Mouse (Mus musculus): ENCODE data around the gene Mrpl34. TPM values are rescaled to one million over a fixed set of nuclear protein-coding genes. Genes with fewer than 3 reads are reported as not detected.
"Not testable (repeated sequence)": the region's sequence is repeated elsewhere in the genome, so short reads cannot be mapped to it uniquely, and the experiment has no call there.

The Mrpl34 gene
- 10 to 100 TPM; 48.1 to 48.9 TPM for total RNA-seq (2021)
- long read RNA-seq, transcript Mrpl34-201 (2 exons, 607 nt): major isoform, 18 of 18 reads
- long read RNA-seq, partial matches to known transcripts: 0 of 18 reads
- long read RNA-seq, other reads (novel, unspliced or antisense): 0 of 18 reads

DNA sequence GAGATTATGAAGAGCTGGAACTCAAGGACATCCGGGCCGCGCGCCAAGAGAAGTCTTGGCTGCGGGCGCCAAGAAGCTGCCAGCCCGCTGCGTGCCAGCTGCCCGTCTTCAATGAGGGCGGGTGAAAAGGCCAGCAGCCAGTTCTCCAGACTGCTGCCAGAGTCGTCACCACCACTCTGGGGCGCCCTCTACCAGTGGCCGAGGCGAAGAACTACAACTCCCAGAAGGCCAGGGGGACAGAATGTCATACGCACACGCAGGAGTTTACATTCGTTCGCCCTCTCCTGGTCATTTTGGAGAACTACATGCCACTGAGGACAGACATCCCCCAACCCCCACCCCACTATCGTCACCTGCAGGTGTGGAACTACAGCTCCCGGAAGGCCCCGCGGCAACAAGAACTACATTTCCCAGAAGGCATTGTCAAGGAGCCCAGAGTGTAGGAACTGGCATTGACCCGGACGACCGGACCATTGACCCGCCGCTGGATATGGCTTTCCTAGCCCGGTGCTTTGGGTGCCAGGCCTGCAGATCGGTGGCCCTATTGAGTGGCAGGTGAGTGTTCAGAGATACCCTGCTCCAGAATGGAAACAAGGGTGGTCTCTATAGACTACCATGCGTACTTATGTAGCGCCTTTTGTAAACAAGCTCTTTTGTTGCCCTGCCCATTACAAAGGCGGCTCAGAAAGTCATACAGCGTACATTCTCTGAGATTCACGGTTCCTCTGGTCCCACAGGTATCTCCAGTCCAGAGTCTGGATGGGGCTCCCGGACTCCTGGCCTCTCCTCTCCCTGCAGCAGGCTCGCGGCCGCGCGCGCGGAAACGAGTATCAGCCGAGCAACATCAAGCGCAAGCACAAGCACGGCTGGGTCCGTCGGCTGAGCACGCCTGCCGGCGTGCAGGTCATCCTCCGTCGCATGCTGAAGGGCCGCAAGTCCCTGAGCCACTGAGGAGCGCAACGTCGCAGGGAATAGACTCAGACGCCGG lies at the start of gene Mrpl34:
TSS of gene Mrpl34 (plus strand) at position 447 of the 988 bp plus-strand sequence.
- DNase-seq (ENCODE audit: low spot score in 2 of 2): peak; percentile 99 to 100

DNA sequence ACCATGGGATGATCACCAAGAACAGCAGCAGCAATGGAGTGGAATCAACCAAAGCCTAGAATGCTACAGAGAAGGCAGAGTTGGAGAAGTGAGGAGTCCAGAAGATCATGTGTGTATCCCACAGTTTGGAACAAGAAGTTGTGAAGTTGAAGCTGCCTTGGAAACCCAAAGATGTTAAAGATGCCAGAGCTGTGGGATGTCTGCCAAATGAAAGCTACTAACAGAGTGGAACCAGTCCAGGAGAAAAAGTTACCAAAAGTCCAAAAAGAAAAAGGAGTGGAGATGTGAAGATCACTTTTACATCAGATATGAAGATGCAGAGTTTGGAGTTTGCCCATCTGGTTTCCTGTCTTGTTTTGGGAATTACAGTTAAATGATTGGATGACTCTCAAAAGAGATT lies 42.6 kb upstream of the Mrpl34 start:
- no peak for DNase-seq (ENCODE audit: low spot score in 2 of 2)

DNA sequence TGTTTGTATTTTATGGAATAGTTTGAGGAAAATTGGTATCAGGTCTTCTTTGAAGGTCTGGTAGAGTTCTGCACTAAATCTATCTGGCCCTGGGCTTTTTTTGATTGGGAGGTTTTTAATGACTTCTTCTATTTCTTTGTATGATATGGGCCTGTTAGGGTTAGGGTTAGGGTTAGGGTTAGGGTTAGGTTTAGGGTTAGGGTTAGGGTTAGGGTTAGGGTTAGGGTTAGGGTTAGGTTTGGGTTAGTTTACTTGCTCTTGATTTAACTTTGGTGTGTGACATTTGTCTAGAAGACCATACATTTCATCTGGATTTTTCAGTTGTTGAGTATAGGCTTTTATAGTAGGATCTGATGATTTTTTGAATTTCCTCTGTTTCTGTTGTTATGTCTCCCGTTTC lies 31.8 kb upstream of the Mrpl34 start:
- not testable (repeated sequence) for DNase-seq (ENCODE audit: low spot score in 2 of 2)

DNA sequence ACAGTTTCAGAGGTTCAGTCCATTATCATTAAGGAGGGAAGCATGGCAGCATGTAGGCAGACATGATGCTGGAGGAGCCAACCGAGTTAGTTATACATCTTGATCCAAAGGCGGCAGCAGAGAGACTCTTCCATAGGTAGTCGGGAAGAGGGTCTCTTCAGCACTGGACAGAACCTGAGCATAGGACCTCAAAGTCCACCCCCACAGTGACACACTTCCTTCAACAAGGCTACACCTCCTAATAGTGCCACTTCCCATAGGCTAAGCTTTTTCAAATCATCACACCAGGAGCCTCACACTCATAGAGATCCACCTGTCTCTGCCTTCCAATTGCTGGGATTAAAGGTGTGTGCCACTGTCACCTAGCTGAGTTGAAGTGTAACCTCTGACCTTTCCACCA lies 27.7 kb upstream of the Mrpl34 start:
- no peak for DNase-seq (ENCODE audit: low spot score in 2 of 2)

DNA sequence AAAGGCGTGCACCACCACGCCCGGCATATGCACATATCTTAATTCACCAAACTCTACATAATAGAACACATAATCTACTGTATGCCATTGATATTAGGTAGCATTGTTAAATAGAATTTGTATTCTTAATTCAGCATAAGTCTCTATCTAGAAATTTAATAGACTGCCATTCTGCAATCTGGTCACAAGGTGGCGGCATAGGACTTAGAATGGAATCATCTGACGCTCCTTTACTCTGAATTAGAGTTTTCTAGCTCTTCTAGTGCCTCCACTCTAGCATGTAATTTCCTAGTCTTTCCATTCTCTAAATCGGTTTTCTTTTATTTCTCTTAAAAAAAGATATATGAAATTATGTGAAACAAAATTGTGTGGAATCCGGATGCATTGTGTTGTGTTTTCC lies 23.4 kb upstream of the Mrpl34 start:
- peak in 1 of 2 experiments; percentile 54 for DNase-seq (ENCODE audit: low spot score in 2 of 2)

DNA sequence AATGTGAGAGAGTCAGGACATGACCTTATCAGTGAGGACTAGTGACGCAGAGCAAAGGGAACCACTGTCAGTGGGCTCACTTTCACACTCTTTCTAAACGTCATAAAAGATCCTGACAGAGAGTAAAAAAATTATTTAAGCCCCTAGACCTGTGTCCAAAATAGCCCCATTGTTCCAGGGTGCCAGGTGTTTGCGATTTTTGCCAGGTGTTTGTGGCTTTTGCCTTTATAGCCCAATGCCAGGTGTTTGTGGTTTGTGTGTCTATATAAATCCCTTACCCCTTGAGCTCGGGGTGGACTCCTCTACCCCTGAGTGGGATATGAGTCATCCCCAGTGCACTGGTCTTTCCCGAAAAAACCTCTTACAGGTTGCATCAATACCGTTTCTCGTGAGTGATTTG lies 19.7 kb upstream of the Mrpl34 start:
- no peak for DNase-seq (ENCODE audit: low spot score in 2 of 2)

DNA sequence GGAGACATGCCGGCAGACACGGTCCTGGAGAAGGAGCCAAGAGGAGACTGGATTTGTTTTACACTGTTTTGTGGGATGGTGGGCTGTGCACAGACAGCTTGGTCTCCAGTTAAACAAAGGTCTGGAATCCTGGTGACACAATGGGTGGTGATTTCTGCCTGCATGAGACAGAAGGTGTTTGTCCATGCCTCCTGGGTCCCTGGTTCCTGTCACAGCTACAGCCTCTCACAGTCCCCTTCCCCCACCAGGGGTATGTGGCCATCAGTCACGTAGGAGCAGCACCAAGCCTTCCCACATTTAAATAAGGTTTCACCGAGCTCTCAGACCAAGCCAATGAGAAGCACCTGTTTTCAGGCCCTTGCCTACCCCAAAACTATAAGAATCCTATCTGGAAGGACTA lies 13.4 kb upstream of the Mrpl34 start:
- DNase-seq (ENCODE audit: low spot score in 2 of 2): no peak

DNA sequence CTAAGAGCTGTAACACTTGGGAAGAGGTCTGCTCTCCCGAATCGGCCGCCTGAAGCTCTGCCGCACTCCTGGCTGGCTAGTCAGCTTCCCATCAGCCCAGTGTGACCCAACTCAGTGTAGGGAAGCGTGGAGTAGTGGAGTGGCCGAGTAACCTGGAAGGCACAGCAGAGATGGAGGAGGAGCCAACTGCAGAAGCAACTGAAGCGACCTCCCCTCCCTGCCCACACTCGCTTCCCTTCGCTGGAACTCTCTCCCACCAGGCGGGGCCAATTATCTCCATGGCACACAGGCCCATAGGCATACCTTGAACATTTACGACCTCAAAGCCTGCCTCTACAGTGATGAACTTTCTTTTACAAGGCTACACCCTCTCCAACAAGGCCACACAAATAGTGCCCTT lies 13.0 kb upstream of the Mrpl34 start:
- DNase-seq (ENCODE audit: low spot score in 2 of 2): no peak

DNA sequence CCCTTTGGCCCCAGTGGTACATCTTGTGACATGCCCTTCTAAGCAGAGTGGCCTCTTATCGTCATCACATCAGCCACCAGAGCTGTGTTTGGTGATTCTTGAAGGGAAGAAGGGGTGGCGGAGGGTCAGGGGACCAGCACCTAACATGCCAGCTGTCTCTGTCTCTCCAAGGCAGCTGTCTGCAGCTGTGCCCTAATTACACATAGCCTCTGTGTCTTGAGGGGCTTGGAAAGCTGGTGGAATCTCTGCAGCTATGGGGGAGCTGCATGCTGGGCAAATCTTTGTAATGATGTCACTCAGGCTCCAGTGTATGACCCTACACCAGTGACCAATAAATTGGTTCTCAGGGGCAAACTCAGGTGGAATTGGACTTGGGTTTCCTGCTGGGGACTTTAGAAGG lies 12.1 kb upstream of the Mrpl34 start:
- no peak for DNase-seq (ENCODE audit: low spot score in 2 of 2)

DNA sequence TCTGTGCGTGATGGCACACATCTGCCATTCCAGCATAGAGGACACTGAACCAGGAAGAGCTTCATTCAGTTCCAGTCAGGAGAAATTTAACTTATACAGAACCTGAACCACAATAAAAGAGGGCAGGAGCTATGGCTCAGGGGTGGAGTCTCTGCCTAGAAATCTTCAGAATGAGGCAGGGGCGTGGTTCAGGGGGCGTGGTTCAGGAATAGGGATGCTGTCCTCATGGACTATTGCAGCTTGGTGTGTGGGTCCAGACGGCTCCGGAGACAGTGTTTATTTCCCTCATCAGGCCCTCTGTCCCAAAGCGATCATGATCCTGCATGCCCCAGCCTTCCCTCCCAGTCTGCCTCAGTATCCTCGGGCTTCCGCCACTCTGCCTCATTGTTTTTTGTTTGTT lies 10.1 kb upstream of the Mrpl34 start:
- DNase-seq (ENCODE audit: low spot score in 2 of 2): no peak

DNA sequence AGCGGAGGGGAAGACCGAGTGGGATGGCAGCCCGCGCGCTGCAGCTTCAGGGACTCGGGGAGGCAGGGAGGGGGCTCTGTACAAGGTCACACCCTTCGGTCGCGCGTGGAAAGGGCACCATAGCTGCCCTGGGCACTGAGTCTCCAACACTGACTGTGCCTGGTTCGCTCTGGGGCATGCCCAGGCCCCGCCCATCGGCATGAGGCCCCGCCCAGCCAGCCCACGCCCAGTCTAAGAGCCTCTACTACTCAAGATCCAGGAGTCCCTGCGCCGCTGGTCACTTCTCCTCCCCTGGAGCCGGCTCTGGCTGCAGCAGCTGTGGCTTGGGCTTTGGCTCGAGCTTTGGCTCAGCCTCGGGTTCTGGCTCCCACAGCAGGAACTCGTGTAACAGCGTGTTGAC lies 7.9 kb upstream of the Mrpl34 start:
- no peak for DNase-seq (ENCODE audit: low spot score in 2 of 2)

DNA sequence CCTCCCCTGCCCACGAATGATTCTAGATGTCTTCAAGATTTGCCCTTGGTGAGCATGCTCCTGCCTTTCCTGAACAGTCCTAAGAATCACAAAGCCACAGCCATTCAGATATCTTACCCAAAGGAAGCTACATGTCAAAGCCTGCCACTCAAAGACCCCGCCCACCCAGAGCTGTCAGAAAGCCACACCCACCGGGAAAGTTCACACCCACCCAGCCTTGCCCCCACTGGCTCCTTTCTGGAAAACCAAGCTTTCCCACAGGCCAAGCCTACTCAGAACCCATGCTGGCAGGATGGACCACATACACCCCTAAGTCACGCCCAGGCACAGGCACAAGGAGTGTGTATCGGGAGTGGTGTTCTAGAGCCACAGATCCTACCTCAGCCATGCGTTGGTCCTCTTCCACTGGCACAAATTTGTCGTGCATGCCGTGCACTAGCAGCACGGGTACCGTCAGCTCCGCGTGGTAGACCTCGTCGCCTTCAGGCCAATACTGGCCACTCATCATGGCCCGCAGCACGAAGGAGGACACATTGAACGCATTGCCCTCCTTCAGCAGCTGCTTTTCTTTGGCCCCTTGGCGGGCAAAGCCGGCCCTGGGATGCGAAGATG lies 7.0 kb upstream of the Mrpl34 start:
- DNase-seq (ENCODE audit: low spot score in 2 of 2): no peak

DNA sequence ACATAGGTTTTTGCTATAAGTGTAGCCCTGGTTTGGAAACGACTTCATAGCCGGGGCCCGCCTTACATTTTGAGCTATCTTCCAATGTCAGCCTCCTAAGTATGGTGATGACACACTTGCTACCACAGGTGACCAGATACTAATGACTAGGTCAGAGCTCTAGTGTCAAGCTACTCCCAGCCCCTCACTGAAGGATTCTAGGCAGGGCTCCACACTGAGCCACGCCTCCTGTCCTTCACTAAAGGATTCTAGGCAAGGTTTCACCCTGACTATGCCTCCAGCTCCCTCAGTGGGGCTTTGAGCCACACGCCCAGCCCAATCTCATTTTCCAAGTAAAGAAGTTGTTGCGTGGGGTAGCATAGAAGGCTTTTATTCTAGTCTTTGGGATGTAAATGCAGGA lies 4.0 kb upstream of the Mrpl34 start:
- DNase-seq (ENCODE audit: low spot score in 2 of 2): no peak

DNA sequence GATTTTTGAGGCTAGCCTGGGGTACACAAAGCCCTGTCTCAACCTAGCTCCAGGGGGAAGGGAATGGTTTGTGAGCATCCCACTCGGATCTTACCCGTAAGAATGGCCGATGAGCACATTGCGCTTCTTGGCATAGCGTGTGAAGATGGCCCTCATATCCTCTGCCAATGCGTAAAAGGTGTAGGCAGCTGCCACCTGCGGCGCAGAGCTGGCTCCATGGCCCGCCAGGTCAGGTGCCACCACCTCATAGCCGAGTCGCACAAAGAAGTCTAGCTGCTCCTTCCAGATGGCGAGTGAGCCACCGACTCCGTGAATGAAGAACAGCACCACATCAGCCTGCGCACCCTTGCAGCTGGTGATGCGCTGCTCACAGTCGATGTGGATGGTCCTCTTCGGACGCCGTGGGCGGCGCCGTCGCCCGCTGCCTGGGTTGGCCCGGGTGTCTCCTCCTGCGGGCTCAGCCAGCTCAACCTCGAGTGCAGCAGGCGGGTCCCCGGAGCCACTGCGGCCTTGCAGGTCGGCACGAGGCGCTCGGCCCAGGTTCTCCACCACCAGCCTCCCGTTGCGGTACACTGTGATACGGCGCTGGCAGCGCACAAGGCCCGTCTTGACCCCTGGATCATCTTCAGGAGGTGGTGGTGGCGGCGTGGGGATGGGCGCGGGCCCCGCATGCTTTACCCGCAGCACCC lies 3.5 kb upstream of the Mrpl34 start:
- DNase-seq (ENCODE audit: low spot score in 2 of 2): no peak

DNA sequence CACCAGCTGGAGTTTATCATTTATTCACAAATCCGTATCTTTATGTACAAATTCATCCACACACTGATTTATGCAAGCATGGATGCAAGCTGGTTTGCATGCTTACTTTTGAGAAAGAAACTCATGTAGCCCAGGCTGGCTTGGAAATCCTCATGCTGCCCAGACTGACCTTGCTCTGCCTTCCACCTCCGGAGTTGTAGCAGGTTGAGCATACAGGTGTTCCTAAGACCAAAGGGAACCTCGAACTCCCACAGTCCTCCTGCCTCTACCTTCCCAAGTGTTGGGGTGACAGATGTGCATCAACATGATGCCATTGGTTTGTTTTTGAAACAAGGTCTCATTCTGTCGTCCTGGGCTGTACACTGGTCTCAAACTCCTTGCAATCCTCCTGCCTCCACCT lies 2.6 kb upstream of the Mrpl34 start:
- DNase-seq (ENCODE audit: low spot score in 2 of 2): no peak

DNA sequence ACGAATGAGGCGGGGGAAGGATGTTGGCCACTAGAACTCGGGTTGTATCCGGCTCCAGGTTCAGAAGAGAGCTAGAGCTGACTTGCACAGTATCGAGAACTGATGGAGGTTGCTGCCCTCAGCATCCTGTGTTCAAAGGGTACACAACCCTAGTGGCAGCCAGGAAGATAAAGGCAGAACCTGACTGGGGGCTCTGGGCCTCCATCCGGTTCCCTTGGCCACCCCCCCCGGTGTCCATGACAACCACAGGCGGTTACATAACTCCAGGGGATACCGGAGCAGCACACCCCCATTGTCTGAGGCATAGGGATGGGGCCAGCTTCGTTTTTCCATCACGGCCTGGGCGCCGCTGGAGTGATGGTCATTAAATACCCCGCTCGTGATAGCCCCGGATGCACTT lies 2.0 kb upstream of the Mrpl34 start:
- peak in 1 of 2 experiments; percentile 77 for DNase-seq (ENCODE audit: low spot score in 2 of 2)

DNA sequence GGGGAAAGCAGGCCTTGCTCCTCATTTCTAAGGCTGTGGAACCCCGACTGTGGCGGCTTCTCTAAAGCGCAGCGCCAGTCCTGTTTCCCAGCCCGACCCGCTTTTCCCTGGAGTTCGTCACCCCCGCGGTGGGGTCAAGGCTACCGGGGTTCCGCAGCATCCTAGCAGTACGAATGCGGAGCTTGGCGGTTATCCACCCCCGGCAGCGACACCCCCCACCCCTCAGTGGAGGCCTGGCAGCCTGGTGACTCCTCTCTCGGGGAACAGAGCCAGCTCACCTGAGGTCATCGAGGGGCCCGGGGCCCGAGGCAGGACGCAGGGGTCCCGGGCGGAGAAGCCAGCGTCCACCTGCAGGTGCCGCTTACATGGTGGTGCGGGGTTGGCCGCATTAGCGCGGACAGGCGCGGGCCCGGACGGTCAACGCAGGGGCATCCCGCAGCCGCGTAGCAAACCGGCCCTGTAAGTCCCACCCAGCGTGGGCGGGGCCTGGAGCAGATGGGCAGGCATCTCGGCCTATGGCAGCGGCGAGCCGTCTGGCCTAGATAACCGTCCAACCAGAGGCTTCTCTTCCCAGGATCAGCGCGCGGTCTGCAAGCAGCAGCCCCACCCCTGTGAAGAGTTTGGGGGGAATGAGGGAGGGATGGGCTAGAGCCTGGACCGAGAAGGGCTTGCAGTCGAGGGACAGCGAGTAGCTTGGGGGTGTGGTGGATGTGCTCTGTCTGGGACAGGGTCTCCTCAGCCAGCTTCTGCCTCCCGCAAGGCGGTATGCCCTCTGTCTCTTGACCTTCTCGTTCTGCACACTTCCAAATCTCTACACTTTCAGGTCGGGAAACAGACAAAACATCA lies 1.3 kb upstream of the Mrpl34 start, which contains the start of gene Abhd8:
TSS of gene Abhd8 (minus strand) at position 468 of the 846 bp plus-strand sequence.
- DNase-seq (ENCODE audit: low spot score in 2 of 2): peak; percentile 95 to 99

DNA sequence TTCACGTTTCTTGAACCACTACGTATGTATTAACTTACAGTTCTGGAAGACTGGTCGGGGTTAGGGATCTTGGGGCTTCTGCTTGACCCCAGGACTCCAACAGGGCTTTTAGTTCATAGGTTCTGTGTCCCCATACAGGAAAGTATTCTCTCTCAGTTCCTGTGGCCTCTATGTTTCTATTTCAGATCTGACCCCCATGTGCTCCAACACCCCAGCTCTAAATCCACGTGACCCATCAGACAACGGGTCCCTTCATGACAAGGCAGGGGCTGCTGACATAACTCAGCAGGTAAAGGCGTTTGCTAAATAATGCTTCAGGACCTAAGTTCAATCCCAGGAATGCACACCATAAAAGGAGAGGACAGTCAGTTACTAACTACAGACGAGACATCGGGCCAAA lies 974 bp downstream of the Mrpl34 start:
- DNase-seq (ENCODE audit: low spot score in 2 of 2): no peak

DNA sequence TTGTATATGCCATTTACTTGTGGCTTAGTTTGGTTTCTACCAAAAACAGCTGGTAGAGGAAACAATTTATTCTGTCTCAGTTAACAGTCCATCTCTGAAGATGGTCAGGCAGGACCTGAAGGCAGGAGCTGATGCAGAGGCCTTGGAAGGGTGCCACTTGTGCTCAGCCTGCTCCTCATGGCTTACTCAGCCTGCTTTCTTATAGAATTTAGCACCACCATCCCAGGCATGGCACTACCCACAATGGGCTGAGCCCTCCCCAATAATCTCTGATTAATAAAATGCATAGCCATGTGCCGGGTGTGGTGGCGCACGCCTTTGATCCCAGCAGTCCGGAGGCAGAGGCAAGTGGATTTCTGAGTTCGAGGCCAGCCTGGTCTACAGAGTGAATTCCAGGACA lies 1.4 kb downstream of the Mrpl34 start:
- DNase-seq (ENCODE audit: low spot score in 2 of 2): no peak

DNA sequence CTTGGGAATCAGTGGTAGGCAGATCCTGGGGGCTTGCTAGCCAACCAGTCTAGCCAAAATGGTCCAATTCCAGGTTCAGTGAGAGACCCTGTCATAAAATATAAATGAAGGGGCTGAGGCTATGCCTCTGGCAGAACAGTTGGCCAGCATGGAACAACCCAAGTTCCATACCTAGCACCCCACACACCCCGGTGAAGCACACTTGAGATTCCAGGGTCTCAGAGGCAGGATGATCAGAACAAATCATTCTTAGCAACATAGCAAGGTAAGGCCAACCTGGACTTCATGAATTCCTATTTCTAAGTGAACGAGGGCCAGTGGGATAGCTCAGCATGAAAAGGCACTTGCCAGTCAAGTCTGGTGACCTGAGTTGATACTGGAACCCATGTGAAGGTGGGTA lies 2.4 kb downstream of the Mrpl34 start:
- no peak for DNase-seq (ENCODE audit: low spot score in 2 of 2)

DNA sequence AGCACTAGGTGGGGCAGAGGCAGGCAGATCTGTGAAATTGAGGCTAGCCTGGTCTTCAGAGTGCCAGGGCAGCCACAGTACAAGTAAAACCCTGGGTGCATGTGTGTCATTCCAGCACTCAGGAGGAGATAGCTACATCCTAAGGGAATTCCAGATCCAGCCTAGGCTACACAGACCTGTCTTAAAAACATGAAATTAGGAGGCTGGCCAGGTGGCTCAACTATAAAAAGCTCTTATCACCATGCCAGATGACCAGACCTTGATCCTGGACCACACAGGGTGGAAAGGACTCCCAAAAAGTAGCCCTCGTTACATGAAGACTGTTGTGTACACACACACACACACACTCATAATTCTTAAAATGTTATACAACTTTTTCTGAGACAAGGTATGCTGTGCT lies 3.2 kb downstream of the Mrpl34 start:
- no peak for DNase-seq (ENCODE audit: low spot score in 2 of 2)
